Mouse (Mus musculus): ENCODE measurements around the gene Kcnd3. TPM values are rescaled to one million over a fixed set of nuclear protein-coding genes. Genes with fewer than 3 reads are reported as not detected.

The Kcnd3 gene
- polyA plus RNA-seq, 1 experiment from 2014 or later, result 0.57 TPM

DNA sequence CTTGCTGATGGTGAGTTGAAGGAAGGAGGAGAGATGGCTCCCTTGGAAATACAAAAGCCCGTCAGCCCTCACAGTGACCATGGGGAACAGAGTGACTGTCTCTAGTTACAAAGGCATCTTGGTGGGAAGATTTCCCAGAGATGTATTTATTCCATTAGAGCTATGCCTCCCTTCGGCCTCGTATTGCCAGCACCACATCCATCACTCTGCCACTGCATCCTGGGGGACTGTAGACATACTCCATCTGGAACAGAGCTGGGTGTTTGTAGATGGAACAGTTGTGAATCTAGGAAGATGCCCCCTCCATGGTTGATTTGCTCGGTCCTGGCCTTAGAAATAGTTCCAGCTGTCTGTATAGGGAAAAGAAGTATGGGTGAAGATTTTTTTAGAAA is 160.3 kb downstream of the Kcnd3 start:
- H3K36me3 ChIP-seq (replicated peaks), result no peaks in the 10 kb centered on the region
- no peaks in the 10 kb centered on the region for H3K9me3 ChIP-seq
- H3K27me3 ChIP-seq (replicated peaks; ENCODE audit: low read depth, poor library complexity, severe bottlenecking), result no peaks in the 10 kb centered on the region
- no peak for DNase-seq (ENCODE audit: low spot score)
- H3K4me1 ChIP-seq, result no peaks in the 10 kb centered on the region
- H3K4me3 ChIP-seq, result no peak overlapping the region
- 79% methylated on average over 4 of the region's 4 CpGs for WGBS
- no peak overlapping the region for H3K27ac ChIP-seq (replicated peaks)

DNA sequence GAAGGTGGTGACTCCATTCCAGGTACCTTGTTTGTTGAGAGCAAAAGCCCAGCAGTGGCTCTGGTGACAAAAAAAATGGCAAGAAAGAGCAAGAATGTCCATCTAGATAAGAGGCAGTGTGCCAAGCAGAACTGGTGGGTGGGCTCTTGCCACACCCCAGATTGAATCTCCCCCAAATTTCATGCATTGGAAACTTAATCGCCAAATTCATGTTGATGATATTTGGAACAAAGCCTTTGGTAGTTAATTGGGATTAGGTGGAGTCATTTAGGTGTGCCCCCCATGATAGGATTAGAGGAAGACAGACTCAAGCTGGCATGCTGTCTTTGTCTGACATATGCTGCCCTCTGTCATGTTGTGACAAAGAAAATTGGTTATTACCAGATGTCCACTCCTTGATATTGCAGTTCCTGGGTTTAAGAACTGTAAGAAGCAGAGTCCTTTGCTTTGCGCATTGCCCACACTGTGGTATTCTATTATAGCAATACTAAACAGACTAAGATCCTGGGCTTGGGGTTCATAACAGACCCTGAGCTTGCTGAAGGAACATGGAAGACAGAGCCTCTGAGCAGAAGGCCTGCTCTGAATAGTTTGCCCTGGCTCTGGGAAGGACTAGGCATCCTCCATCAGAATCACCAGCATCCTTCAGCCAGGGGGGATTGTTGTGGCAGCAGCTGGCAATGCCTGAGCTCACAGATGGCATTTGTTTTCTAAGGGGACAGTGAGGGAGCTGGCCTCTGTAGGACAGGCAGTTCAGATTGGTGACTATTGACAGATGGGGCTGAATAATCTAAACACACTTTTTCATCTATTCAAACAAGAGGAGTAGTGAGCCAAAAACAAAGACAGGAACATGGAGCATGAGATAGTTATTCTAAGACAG is 165.0 kb downstream of the Kcnd3 start:
- no peak for DNase-seq (ENCODE audit: low spot score)
- Histone ChIP-seq H3K4me1 (no peaks in the 10 kb centered on the region), H3K27me3 (replicated peaks; ENCODE audit: low read depth, poor library complexity, severe bottlenecking) (no peaks in the 10 kb centered on the region), H3K9me3 (no peaks in the 10 kb centered on the region), H3K4me3 (no peak overlapping the region), H3K27ac (replicated peaks) (no peak overlapping the region), H3K36me3 (replicated peaks) (no peaks in the 10 kb centered on the region)
- 89% methylated on average over 2 of the region's 2 CpGs for WGBS

GRCm38 (mm10) chr3:105621154-105621553 is 169.0 kb downstream of the Kcnd3 start:
- 69% methylated on average over 8 of the region's 8 CpGs for WGBS
- Histone ChIP-seq H3K27me3 (replicated peaks; ENCODE audit: low read depth, poor library complexity, severe bottlenecking) (no peaks in the 10 kb centered on the region), H3K4me3 (no peak overlapping the region), H3K4me1 (no peaks in the 10 kb centered on the region), H3K27ac (replicated peaks) (no peak overlapping the region), H3K9me3 (no peaks in the 10 kb centered on the region), H3K36me3 (replicated peaks) (no peaks in the 10 kb centered on the region)
- no peak for DNase-seq (ENCODE audit: low spot score)

DNA sequence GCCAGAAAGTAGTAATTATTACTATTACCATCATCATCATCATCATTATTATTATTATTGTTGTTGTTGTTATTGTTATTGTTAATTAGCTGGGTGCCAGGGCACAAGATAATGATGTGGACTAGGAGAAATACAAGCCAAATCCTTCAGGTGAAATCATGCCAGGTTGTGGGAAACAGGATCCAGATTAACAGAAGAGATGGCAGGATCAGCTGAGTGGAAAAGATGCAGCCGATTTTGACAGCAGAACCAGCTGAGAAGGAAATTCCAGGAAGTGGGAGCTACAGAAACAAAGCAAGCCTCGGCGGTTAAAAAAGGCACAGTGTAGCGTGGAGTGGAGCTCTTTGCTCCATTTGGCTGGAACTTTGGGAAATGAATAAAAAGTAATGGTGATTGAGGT is 171.0 kb downstream of the Kcnd3 start:
- Histone ChIP-seq H3K27ac (replicated peaks) (no peak overlapping the region), H3K36me3 (replicated peaks) (no peaks in the 10 kb centered on the region), H3K4me3 (no peak overlapping the region), H3K9me3 (no peaks in the 10 kb centered on the region), H3K27me3 (replicated peaks; ENCODE audit: low read depth, poor library complexity, severe bottlenecking) (no peaks in the 10 kb centered on the region), H3K4me1 (no peaks in the 10 kb centered on the region)
- DNase-seq (ENCODE audit: low spot score), result no peak
- 65% methylated on average over 4 of the region's 4 CpGs for WGBS

DNA sequence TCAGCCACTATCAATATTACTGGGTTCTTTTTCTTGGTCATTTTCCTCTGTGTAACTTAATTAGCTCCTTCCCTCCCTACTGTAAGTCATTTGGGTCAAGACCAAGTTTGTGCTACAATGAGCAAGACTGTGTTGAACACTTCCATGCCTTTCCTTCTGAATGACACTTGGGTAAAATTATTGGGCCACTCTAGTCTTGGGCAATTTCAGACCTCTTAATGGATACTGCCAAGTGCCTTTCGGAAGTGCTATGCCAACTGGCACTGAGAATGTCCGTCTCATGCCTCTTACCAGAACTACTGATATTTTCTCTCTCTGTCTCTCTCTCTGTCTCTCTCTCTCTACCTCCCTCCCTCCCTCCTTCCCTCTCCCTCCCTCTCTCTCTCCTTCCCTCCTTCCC is 173.8 kb downstream of the Kcnd3 start:
- no peaks in the 10 kb centered on the region for H3K4me1 ChIP-seq
- H3K36me3 ChIP-seq (replicated peaks), result no peaks in the 10 kb centered on the region
- 90% methylated on average over 2 of the region's 2 CpGs for WGBS
- no peaks in the 10 kb centered on the region for H3K9me3 ChIP-seq
- no peak for DNase-seq (ENCODE audit: low spot score)
- H3K27me3 ChIP-seq (replicated peaks; ENCODE audit: low read depth, poor library complexity, severe bottlenecking), result no peaks in the 10 kb centered on the region
- H3K4me3 ChIP-seq, result no peak overlapping the region
- no peak overlapping the region for H3K27ac ChIP-seq (replicated peaks)

DNA sequence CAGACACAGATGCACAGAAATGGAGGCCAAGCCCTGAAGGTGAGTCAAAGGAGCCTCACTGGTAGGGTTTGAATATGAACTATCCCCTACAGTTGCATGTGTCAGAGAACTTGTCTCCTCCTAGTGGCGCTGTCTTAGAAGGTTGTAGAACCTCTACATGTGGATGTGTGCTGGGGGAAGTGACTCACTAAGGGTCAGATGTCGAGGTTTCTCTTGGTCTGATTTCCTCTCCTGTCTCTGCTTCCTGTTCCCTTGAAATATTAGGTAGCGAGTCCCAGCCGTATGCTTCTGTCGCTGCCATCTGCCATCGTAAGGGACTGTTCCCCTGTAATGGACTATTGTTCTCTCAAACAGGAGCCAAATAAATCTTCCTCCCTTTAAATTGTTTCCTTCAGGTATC is 175.1 kb downstream of the Kcnd3 start:
- WGBS, result 71% methylated on average over 6 of the region's 6 CpGs
- H3K27me3 ChIP-seq (replicated peaks; ENCODE audit: low read depth, poor library complexity, severe bottlenecking), result no peaks in the 10 kb centered on the region
- peaks cover 3% of the 10 kb centered on the region for H3K4me1 ChIP-seq
- H3K9me3 ChIP-seq, result no peaks in the 10 kb centered on the region
- no peak for DNase-seq (ENCODE audit: low spot score)
- no peak overlapping the region for H3K4me3 ChIP-seq
- H3K27ac ChIP-seq (replicated peaks), result no peak overlapping the region
- H3K36me3 ChIP-seq (replicated peaks), result no peaks in the 10 kb centered on the region

- Histone ChIP-seq H3K36me3 (replicated peaks) (no peaks in the 10 kb centered on the region), H3K4me1 (peaks cover 7% of the 10 kb centered on the region), H3K27me3 (replicated peaks; ENCODE audit: low read depth, poor library complexity, severe bottlenecking) (no peaks in the 10 kb centered on the region), H3K27ac (replicated peaks) (no peak overlapping the region), H3K9me3 (no peaks in the 10 kb centered on the region), H3K4me3 (no peak overlapping the region)
- no peak for DNase-seq (ENCODE audit: low spot score)
- 72% methylated on average over 2 of the region's 2 CpGs for WGBS
Measured at GRCm38 (mm10) chr3:105632296-105632695, 180.2 kb downstream of the Kcnd3 start.

DNA sequence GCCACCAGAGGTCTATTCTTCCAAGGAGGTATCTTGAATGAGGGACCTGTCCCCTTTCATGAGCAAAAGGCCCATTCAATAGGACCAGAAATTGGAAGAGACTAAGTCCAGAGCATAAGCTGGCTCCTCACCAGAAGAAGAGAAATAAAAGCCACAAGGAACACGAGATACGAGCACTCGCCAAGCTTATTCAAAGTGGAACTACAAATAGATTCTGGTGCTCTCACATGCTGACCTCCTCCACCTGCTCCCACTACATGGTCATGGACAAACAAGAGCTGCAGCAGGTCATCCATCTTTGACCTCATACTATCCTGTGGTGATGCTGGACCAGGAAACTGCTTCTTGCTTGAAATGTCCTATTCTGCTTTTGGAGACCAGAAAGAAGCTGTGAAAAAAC is 180.9 kb downstream of the Kcnd3 start:
- Histone ChIP-seq H3K36me3 (replicated peaks) (no peaks in the 10 kb centered on the region), H3K4me3 (no peak overlapping the region), H3K27ac (replicated peaks) (no peak overlapping the region), H3K4me1 (peaks cover 7% of the 10 kb centered on the region), H3K9me3 (no peaks in the 10 kb centered on the region), H3K27me3 (replicated peaks; ENCODE audit: low read depth, poor library complexity, severe bottlenecking) (no peaks in the 10 kb centered on the region)
- WGBS, result 94% methylated on average over 3 of the region's 3 CpGs
- no peak for DNase-seq (ENCODE audit: low spot score)

DNA sequence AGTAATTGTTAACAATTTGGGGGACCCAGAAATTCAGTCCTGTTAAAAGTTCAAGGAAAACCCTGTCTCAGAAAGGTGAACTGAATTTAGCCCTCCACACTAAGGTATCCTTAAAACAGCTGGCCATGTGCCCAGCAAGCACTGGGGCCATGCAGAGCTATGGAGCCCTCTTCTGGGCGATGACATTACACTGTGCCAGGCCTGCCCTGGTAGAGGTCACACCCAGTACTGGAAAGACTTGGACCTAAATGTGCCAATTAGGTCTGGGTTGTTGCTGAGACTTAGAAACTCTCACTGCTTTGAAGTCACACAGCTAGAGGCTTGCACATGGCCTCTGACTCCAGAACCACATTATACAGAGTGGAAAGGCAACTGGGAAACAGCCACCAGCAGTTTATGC is 190.1 kb downstream of the Kcnd3 start:
- no peak overlapping the region for H3K4me3 ChIP-seq
- no peaks in the 10 kb centered on the region for H3K36me3 ChIP-seq (replicated peaks)
- H3K4me1 ChIP-seq, result peaks cover 6% of the 10 kb centered on the region; the same call in 1 of the 2 replicates
- WGBS, result 62% methylated on average over 1 of the region's 1 CpGs
- H3K27ac ChIP-seq (replicated peaks), result no peak overlapping the region
- H3K9me3 ChIP-seq, result no peaks in the 10 kb centered on the region
- no peak for DNase-seq (ENCODE audit: low spot score)
- no peaks in the 10 kb centered on the region for H3K27me3 ChIP-seq (replicated peaks; ENCODE audit: low read depth, poor library complexity, severe bottlenecking)

- H3K27me3 ChIP-seq (replicated peaks; ENCODE audit: low read depth, poor library complexity, severe bottlenecking), result no peaks in the 10 kb centered on the region
- no peak for DNase-seq (ENCODE audit: low spot score)
- H3K4me1 ChIP-seq, result peaks cover 6% of the 10 kb centered on the region; the same call in 1 of the 2 replicates
- 82% methylated on average over 5 of the region's 5 CpGs for WGBS
- no peaks in the 10 kb centered on the region for H3K9me3 ChIP-seq
- no peak overlapping the region for H3K27ac ChIP-seq (replicated peaks)
- no peaks in the 10 kb centered on the region for H3K36me3 ChIP-seq (replicated peaks)
- H3K4me3 ChIP-seq, result no peak overlapping the region
Measured at GRCm38 (mm10) chr3:105643566-105643965, 191.4 kb downstream of the Kcnd3 start.

- Histone ChIP-seq H3K4me3 (no peak overlapping the region), H3K27ac (replicated peaks) (no peak overlapping the region), H3K9me3 (no peaks in the 10 kb centered on the region), H3K27me3 (replicated peaks; ENCODE audit: low read depth, poor library complexity, severe bottlenecking) (no peaks in the 10 kb centered on the region), H3K36me3 (replicated peaks) (no peaks in the 10 kb centered on the region), H3K4me1 (no peaks in the 10 kb centered on the region)
- DNase-seq (ENCODE audit: low spot score), result no peak
- WGBS, result 74% methylated on average over 8 of the region's 8 CpGs
Measured at GRCm38 (mm10) chr3:105648889-105649567, 196.9 kb downstream of the Kcnd3 start.

DNA sequence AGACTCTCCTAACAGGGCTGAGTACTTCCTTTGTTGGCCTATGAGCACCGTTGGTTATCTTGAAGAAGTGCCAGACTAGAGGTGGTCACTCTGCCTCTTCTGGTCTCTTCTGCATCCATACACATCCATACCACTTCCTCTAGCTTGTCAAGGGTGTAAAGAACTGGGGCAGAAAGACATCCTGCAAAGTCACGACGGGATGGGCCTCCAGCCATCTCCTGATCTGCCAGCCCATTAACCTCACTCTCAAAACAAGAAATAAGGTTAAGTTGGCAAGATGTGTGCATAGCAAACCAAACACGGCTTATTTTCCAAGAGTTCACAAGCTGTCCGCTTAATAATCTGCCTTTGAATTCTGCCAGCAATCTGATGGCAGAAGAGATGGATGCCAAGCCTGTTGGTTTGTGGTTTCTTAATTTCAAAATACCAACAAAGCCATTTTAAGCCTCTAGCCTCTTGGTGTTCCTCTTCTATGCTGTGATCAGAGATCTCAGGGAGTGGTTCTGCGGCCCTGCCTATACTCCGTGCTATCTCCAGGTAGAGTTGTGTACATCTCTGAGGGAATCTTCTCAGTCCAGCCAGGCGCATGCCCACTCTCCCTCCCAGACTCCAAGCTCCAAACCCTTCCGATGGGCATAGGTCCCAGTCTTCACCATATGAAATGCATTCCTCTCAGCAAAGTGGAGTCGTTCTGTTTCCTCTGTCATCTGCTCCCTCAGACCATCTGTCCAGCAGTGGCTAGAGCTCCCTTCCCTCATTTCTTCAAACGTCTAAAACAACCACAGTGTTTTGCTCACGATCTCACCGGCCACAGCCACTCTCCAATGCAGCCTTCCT is 201.6 kb downstream of the Kcnd3 start:
- H3K27ac ChIP-seq (replicated peaks), result no peak overlapping the region
- no peaks in the 10 kb centered on the region for H3K9me3 ChIP-seq
- no peaks in the 10 kb centered on the region for H3K4me1 ChIP-seq
- H3K4me3 ChIP-seq, result no peak overlapping the region
- no peaks in the 10 kb centered on the region for H3K36me3 ChIP-seq (replicated peaks)
- DNase-seq (ENCODE audit: low spot score), result no peak
- H3K27me3 ChIP-seq (replicated peaks; ENCODE audit: low read depth, poor library complexity, severe bottlenecking), result no peaks in the 10 kb centered on the region
- 90% methylated on average over 13 of the region's 13 CpGs for WGBS
